Mouse (Mus musculus) retina, embryonic 14.5 days (tissue): ENCODE measurements around the gene C1qtnf4.
"Not testable (repeated sequence)": the region's sequence is repeated elsewhere in the genome, so short reads cannot be mapped to it uniquely, and the experiment has no call there.

Experiments used
- DNase-seq: peaks from one replicate; pipeline ENCODE4 v3.0.0-alpha.2; 2015; ENCODE audit warnings: low spot score

C1qtnf4 gene

GRCm38 (mm10) chr2:90886436-90886835, 776 bp downstream of the C1qtnf4 start:
- DNase-seq, result peak; percentile 41

GRCm38 (mm10) chr2:90887627-90888026, 2.0 kb downstream of the C1qtnf4 start:
- DNase-seq, result no peak

GRCm38 (mm10) chr2:90889550-90890548, 4.2 kb downstream of the C1qtnf4 start:
- DNase-seq, result peak; percentile 63

- DNase-seq, result no peak
These were observed 8.1 kb downstream of the C1qtnf4 start for GRCm38 (mm10) chr2:90893673-90894298.

- not testable (repeated sequence) for DNase-seq
These were observed 8.6 kb downstream of the C1qtnf4 start for GRCm38 (mm10) chr2:90894299-90894677.

GRCm38 (mm10) chr2:90903398-90903797, 17.7 kb downstream of the C1qtnf4 start:
- no peak for DNase-seq

GRCm38 (mm10) chr2:90904076-90904855, 18.6 kb downstream of the C1qtnf4 start, which contains the start of the genes Kbtbd4 and Ndufs3:
Kbtbd4 (plus strand) TSS chr2:90904740.
Ndufs3 (minus strand) TSS chr2:90904827.
- DNase-seq, result peak; percentile 94

GRCm38 (mm10) chr2:90904856-90905224, 19.2 kb downstream of the C1qtnf4 start:
- DNase-seq, result no peak

- DNase-seq, result no peak
These were observed 21.1 kb downstream of the C1qtnf4 start for GRCm38 (mm10) chr2:90906721-90907120.

- DNase-seq, result no peak
These were observed 25.2 kb downstream of the C1qtnf4 start for GRCm38 (mm10) chr2:90910861-90911260.

GRCm38 (mm10) chr2:90911668-90912067, 26.0 kb downstream of the C1qtnf4 start:
- DNase-seq, result no peak

- DNase-seq, result no peak
These were observed 28.0 kb downstream of the C1qtnf4 start for GRCm38 (mm10) chr2:90913671-90914070.

GRCm38 (mm10) chr2:90915516-90915915, 29.9 kb downstream of the C1qtnf4 start:
- DNase-seq, result no peak

- DNase-seq, result no peak
These were observed 31.0 kb downstream of the C1qtnf4 start for GRCm38 (mm10) chr2:90916560-90917232.

- DNase-seq, result peak; percentile 75
These were observed 31.8 kb downstream of the C1qtnf4 start for GRCm38 (mm10) chr2:90917233-90917998.

GRCm38 (mm10) chr2:90917999-90918698, 32.5 kb downstream of the C1qtnf4 start:
- DNase-seq, result no peak

- DNase-seq, result no peak
These were observed 35.5 kb downstream of the C1qtnf4 start for GRCm38 (mm10) chr2:90921178-90921577.

- DNase-seq, result no peak
These were observed 37.0 kb downstream of the C1qtnf4 start for GRCm38 (mm10) chr2:90922636-90923035.

GRCm38 (mm10) chr2:90928566-90928965, 42.9 kb downstream of the C1qtnf4 start:
- DNase-seq, result no peak

- DNase-seq, result no peak
These were observed 46.2 kb downstream of the C1qtnf4 start for GRCm38 (mm10) chr2:90931829-90932228.
